Mouse (Mus musculus) cerebellum, adult 2 months (tissue): ENCODE measurements around the gene Polr2f. TPM values are rescaled to one million over a fixed set of nuclear protein-coding genes. Genes with fewer than 3 reads are reported as not detected.
A peak's percentile ranks its signal among the peaks of the same experiment; 100 is the strongest.

ENCODE experiments used
- DNase-seq, 2 experiments: peaks; one replicate each; pipeline ENCODE4 v3.0.0; 2021
- H3K27ac ChIP-seq: fragments of 200-500 bp; 2 replicates; pipeline ENCODE4 v1.5.1; 2012; ENCODE audit warnings: low read length, control low read depth, inconsistent platforms; ENCODE audit not compliant: insufficient read depth
- H3K27me3 ChIP-seq: fragments of 200-500 bp; 2 replicates; pipeline ENCODE4 v1.6.1; 2012; ENCODE audit warnings: inconsistent platforms, mild to moderate bottlenecking, low read length, moderate library complexity; ENCODE audit not compliant: control insufficient read depth, insufficient read depth
- H3K4me1 ChIP-seq: fragments of 200-500 bp; 2 replicates; pipeline ENCODE4 v1.6.1; 2011; ENCODE audit warnings: low read length; ENCODE audit not compliant: control insufficient read depth, insufficient read depth
- H3K4me3 ChIP-seq: fragments of 200-500 bp; replicated peaks from 2 replicates; pipeline ENCODE3; 2011; ENCODE audit warnings: mild to moderate bottlenecking, low read depth, low read length, control low read depth; ENCODE audit not compliant: insufficient read depth
- CTCF ChIP-seq: fragments of 200-500 bp; IDR thresholded peaks from 2 replicates; pipeline ENCODE4 v1.5.1; 2011; ENCODE audit warnings: low read depth, mild to moderate bottlenecking, control low read depth, low read length, moderate library complexity, borderline replicate concordance; ENCODE audit not compliant: insufficient read depth
- POLR2A ChIP-seq: fragments of 200-500 bp; IDR thresholded peaks from 2 replicates; pipeline ENCODE4 v1.6.1; 2011; ENCODE audit warnings: low read length, control low read depth, borderline replicate concordance; ENCODE audit not compliant: insufficient read depth
- WGBS: fragments of 180-500 bp; shearing (Covaris S2); methylation state at CpG from one replicate; pipeline ENCODE4 v1.1.7; 2018; 5-methylcytosine and 5-hydroxymethylcytosine counted together
- polyA plus RNA-seq: library from polyadenylated mRNA; depleted of rRNA; stranded (reverse); fragments of >200 nt; gene quantifications from 2 replicates; pipeline ENCODE4 v1.2.3, GENCODE M21; 2012

Gene Polr2f
- polyA plus RNA-seq, 1 experiment, result 110 TPM

- 81% methylated on average over 10 of the region's 10 CpGs for WGBS
- H3K27me3 ChIP-seq, result no peaks in the 10 kb centered on the region
- H3K4me1 ChIP-seq, result no peaks in the 10 kb centered on the region
- DNase-seq, result no peak
- H3K4me3 ChIP-seq, result no peak overlapping the region
- no peak for TF ChIP-seq CTCF
- no peak for TF ChIP-seq POLR2A
- H3K27ac ChIP-seq, result no peak overlapping the region
These were observed 16.4 kb upstream of the Polr2f start for GRCm38 (mm10) chr15:79124331-79124875.

- Histone ChIP-seq H3K4me1 (peaks cover 8% of the 10 kb centered on the region), H3K27ac (no peak overlapping the region), H3K4me3 (no peak overlapping the region), H3K27me3 (no peaks in the 10 kb centered on the region)
- 78% methylated on average over 13 of the region's 13 CpGs for WGBS
- TF ChIP-seq POLR2A (no peak), CTCF (peak; percentile 66; the same call in 1 of the 2 replicates)
- DNase-seq, result peak; percentile 41 to 69
These were observed 14.4 kb upstream of the Polr2f start for GRCm38 (mm10) chr15:79126217-79126932.

GRCm38 (mm10) chr15:79127101-79127500 lies 13.7 kb upstream of the Polr2f start:
- H3K27me3 ChIP-seq, result no peaks in the 10 kb centered on the region
- no peak overlapping the region for H3K27ac ChIP-seq
- TF ChIP-seq POLR2A (no peak), CTCF (no peak)
- WGBS, result 92% methylated on average over 12 of the region's 12 CpGs
- DNase-seq, result no peak
- H3K4me3 ChIP-seq, result no peak overlapping the region
- peaks cover 14% of the 10 kb centered on the region for H3K4me1 ChIP-seq

GRCm38 (mm10) chr15:79128208-79128607 lies 12.6 kb upstream of the Polr2f start:
- DNase-seq, result no peak
- Histone ChIP-seq H3K27ac (no peak overlapping the region), H3K27me3 (no peaks in the 10 kb centered on the region), H3K4me1 (peaks cover 21% of the 10 kb centered on the region), H3K4me3 (no peak overlapping the region)
- 96% methylated on average over 5 of the region's 5 CpGs for whole genome bisulfite sequencing
- TF ChIP-seq CTCF (peak; percentile 41; the same call in 1 of the 2 replicates), POLR2A (no peak)

GRCm38 (mm10) chr15:79129311-79129710 lies 11.5 kb upstream of the Polr2f start:
- no peak for DNase-seq
- TF ChIP-seq CTCF, result no peak
- TF ChIP-seq POLR2A, result no peak
- peaks cover 21% of the 10 kb centered on the region for H3K4me1 ChIP-seq
- H3K4me3 ChIP-seq, result no peak overlapping the region
- H3K27me3 ChIP-seq, result no peaks in the 10 kb centered on the region
- no peak overlapping the region for H3K27ac ChIP-seq
- WGBS, result 82% methylated on average over 7 of the region's 7 CpGs

DNA sequence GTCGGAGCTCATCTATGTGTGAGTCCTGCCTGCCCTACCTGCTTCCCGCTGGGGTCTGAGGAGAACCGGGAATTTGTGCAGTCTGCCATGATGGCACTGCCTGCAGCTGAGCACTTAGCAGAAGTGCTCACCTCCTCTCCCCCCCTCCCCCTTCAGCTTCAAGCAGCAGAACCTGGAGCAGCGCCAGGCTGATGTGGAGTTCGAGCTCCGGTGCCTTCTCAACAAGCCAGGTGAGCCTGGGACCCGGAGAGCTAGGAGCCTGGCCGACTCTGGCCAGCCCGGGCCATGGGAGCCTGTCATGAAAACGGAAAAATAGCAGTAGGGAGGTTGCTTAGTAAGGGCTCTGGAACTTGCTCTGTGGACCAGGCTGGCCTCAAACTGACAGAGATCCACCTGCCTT lies 10.0 kb upstream of the Polr2f start:
- DNase-seq, result no peak
- Histone ChIP-seq H3K4me3 (no peak overlapping the region), H3K4me1 (peaks cover 21% of the 10 kb centered on the region), H3K27me3 (no peaks in the 10 kb centered on the region), H3K27ac (peak overlapping the region; percentile 52)
- WGBS, result 77% methylated on average over 10 of the region's 10 CpGs
- TF ChIP-seq CTCF (no peak), POLR2A (no peak)

- Histone ChIP-seq H3K4me3 (peak overlapping the region; percentile 31), H3K4me1 (peaks cover 21% of the 10 kb centered on the region), H3K27ac (peak overlapping the region; percentile 69), H3K27me3 (no peaks in the 10 kb centered on the region)
- DNase-seq, result peak; percentile 93
- TF ChIP-seq CTCF, result no peak
- TF ChIP-seq POLR2A, result peak; percentile 26; the same call in 1 of the 2 replicates
- 15% methylated on average over 7 of the region's 7 CpGs for WGBS
These were observed 9.4 kb upstream of the Polr2f start for GRCm38 (mm10) chr15:79131442-79131841.

GRCm38 (mm10) chr15:79133191-79133661 lies 7.6 kb upstream of the Polr2f start:
- Histone ChIP-seq H3K27me3 (no peaks in the 10 kb centered on the region), H3K27ac (no peak overlapping the region), H3K4me3 (no peak overlapping the region), H3K4me1 (peaks cover 21% of the 10 kb centered on the region)
- DNase-seq, result no peak
- TF ChIP-seq POLR2A, result no peak
- TF ChIP-seq CTCF, result no peak
- 78% methylated on average over 6 of the region's 6 CpGs for WGBS
